Comparison of ENCODE assay signal across 9 mouse cellular contexts in the genomic region with DNA sequence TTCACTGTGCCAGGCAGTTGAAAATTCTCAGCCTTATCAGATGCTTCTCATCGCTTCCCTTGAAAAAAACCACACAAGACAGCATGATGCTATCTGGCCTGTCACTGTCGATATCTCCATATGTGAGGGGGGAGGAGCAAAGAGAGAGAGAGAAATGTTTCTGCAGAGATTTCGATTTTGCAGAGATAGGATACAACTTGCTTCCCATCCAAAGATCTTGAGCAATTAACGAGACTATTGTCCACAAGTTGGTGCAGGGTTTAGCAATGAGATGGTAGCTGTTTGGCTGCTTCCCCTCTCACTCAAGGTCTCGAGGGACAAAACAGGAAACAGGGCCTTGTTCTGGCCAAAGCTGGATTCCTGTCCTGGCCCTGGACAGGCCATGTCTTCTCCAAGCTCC.
DNase-seq lines count a peak whose midpoint lies in the region; ATAC-seq lines count a peak whose summit lies in the region.
"Had no signal": no experiment of that assay in that cellular context is flagged by ENCODE, and none has a peak within 500 bp of the region (broad histone marks: within the 10 kb centered on the region; RNA-seq: fewer than 3 reads in every experiment).

No protein-coding gene starts in this region.

- peak overlapping the region; percentile 45 for H3K27ac ChIP-seq in heart, embryonic 15.5 days

- H3K9me3 ChIP-seq in heart, embryonic 15.5 days (replicated peaks): no peaks in the 10 kb centered on the region

- ATAC-seq in heart, embryonic 15.5 days (replicated peaks; ENCODE audit: insufficient number of reproducible peaks, insufficient read depth, low FRiP score, low read depth): no peak
- ATAC-seq in erythroblast, adult 5-6 weeks (replicated peaks; ENCODE audit: low FRiP score, poor library complexity, severe bottlenecking): no peak

- no peaks in the 10 kb centered on the region for H3K27me3 ChIP-seq in heart, embryonic 15.5 days

- 37% methylated on average over 5 of the region's 5 CpGs for WGBS in heart, embryonic 15.5 days

- H3K4me2 ChIP-seq in heart, embryonic 15.5 days: no peak overlapping the region

- no peaks in the 10 kb centered on the region for H3K36me3 ChIP-seq in heart, embryonic 15.5 days

- H3K4me3 ChIP-seq in heart, embryonic 15.5 days: no peak overlapping the region

- H3K4me1 ChIP-seq in heart, embryonic 15.5 days (replicated peaks): peaks cover 12% of the 10 kb centered on the region

- DNase-seq in adrenal gland, adult 8-10 months: peak; percentile 24
- DNase-seq in adrenal gland, adult 18-20 months (ENCODE audit: low spot score in 2 of 2): no peak
- peak; percentile 9 for DNase-seq in T-cell, adult 2 months (ENCODE audit: low spot score)
- DNase-seq in kidney, postnatal 14 days: peak; percentile 56
- DNase-seq in thymus, postnatal 36 days: no peak
- DNase-seq in right cerebral cortex, postnatal 4 days: no peak
- DNase-seq: right cerebral cortex, postnatal 25 days had no signal

- H3K9ac ChIP-seq in heart, embryonic 15.5 days: no peak overlapping the region

Comparison
In these comparisons a context has a peak if more than half of its experiments do, and no peak if none do; other contexts are left out.
1. DNase-seq: peak in adrenal gland, adult 8-10 months (single experiment), T-cell, adult 2 months (single experiment) and kidney, postnatal 14 days (single experiment); none in adrenal gland, adult 18-20 months (0 of 2), thymus, postnatal 36 days (0 of 2) and right cerebral cortex, postnatal 4 days (single experiment).